Mouse (Mus musculus): ENCODE data around the gene Zfp871.

- no peak for TF ChIP-seq CTCF (IDR thresholded peaks at IDR 0.05; ENCODE audit: extremely low read depth, insufficient read depth, low read length)
- no peak for TF ChIP-seq POLR2A (IDR thresholded peaks at IDR 0.05; ENCODE audit: extremely low read depth, insufficient read depth, low read length)
Observed at GRCm38 (mm10) chr17:32738406-32738805, 49.7 kb downstream of the Zfp871 start.

Data from cortical plate, adult 2 months (tissue).